Mouse (Mus musculus) skeletal muscle tissue, postnatal 0 days (tissue): ENCODE measurements around the gene Ddx59. TPM values are rescaled to one million over a fixed set of nuclear protein-coding genes. Genes with fewer than 3 reads are reported as not detected.

Source experiments
- polyA plus RNA-seq: library from polyadenylated mRNA; unstranded; fragments of >200 nt; fragmentation: Nextera tagmentation; extraction: Ambion mirVana; gene quantifications from 2 replicates; pipeline ENCODE4 v1.2.1, GENCODE M21; 2015

Ddx59 gene
- polyA plus RNA-seq, result 8.1 and 9.8 TPM in 2 replicates

GRCm38 (mm10) chr1:136414798-136415755 lies at the start of gene Ddx59:
Gene Ddx59 (plus strand): TSS chr1:136415271.

GRCm38 (mm10) chr1:136466143-136466811 lies 51.2 kb downstream of the Ddx59 start, which contains the start of gene Kif14:
Gene Kif14 (plus strand): TSS chr1:136466343.

Other genes starting within 250 kb of the Ddx59 start
- not detected in 2 replicates for gene Mroh3, start 202.4 kb upstream of the Ddx59 start, polyA plus RNA-seq
- 0.10 and 0.52 TPM in 2 replicates for gene Inava, start 181.0 kb upstream of the Ddx59 start, polyA plus RNA-seq
- gene Gpr25, start 154.4 kb upstream of the Ddx59 start, polyA plus RNA-seq, result not detected in 2 replicates
- 4.0 and 4.1 TPM in 2 replicates for gene Camsap2, start 69.2 kb upstream of the Ddx59 start, polyA plus RNA-seq
- 0.60 and 0.77 TPM in 2 replicates for gene Kif14, start 51.1 kb downstream of the Ddx59 start, polyA plus RNA-seq
- 6.6 and 7.3 TPM in 2 replicates for gene Zfp281, start 209.6 kb downstream of the Ddx59 start, polyA plus RNA-seq